Mouse (Mus musculus) heart, postnatal 36 days (tissue): ENCODE data around the gene Pttg1ip. TPM values are rescaled to one million over a fixed set of nuclear protein-coding genes. Genes with fewer than 3 reads are reported as not detected.

Source experiments
- DNase-seq, 2 experiments: peaks; one replicate each; pipeline ENCODE4 v3.0.0; 2021 to 2022
- intact Hi-C: fragments of 180-260 bp; cut with DNase I; formaldehyde crosslinking; loops from one replicate; pipeline ENCODE4 v1.15.1; 2025
- total RNA-seq, 2 experiments: library from RNA; stranded (reverse); gene quantifications; 2 replicates each; pipeline ENCODE4 v1.2.3; 2021

Pttg1ip gene
- 100 to 1,000 TPM; 137 to 138 TPM for total RNA-seq

GRCm38 (mm10) chr10:77581408-77582284, at the start of gene Pttg1ip:
TSS of gene Pttg1ip (plus strand) at chr10:77581720.
- intact Hi-C loops, result loop anchor here (5.0 kb wide), 2 partner anchors 41 to 164 kb away; partner anchors contain the start of genes Adarb1 and Ube2g2
- peak; percentile 94 to 97 for DNase-seq

DNA sequence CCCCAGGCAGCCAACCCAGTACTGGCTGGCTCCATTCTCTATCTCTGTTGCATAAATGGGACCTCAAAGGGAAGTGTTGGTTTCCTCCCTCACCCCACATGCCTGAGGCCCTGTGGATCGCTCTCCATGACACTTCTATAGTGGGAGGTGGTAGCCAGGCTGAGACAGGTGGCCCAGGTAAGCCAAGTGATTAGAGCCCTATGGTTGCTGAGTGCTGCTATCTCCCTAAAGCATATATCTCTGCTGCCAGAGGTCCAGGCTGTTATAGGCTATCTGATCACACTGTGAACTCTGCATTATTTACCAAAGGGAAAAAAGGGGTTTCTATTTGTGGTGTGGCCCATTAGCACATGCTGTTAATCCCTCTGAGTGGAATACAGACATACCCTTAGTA, 49.5 kb upstream of the Pttg1ip start:
- intact Hi-C loops, result no loop called here
- no peak for DNase-seq

GRCm38 (mm10) chr10:77536727-77537126, 44.8 kb upstream of the Pttg1ip start:
- intact Hi-C loops, result no loop called here
- DNase-seq, result no peak

DNA sequence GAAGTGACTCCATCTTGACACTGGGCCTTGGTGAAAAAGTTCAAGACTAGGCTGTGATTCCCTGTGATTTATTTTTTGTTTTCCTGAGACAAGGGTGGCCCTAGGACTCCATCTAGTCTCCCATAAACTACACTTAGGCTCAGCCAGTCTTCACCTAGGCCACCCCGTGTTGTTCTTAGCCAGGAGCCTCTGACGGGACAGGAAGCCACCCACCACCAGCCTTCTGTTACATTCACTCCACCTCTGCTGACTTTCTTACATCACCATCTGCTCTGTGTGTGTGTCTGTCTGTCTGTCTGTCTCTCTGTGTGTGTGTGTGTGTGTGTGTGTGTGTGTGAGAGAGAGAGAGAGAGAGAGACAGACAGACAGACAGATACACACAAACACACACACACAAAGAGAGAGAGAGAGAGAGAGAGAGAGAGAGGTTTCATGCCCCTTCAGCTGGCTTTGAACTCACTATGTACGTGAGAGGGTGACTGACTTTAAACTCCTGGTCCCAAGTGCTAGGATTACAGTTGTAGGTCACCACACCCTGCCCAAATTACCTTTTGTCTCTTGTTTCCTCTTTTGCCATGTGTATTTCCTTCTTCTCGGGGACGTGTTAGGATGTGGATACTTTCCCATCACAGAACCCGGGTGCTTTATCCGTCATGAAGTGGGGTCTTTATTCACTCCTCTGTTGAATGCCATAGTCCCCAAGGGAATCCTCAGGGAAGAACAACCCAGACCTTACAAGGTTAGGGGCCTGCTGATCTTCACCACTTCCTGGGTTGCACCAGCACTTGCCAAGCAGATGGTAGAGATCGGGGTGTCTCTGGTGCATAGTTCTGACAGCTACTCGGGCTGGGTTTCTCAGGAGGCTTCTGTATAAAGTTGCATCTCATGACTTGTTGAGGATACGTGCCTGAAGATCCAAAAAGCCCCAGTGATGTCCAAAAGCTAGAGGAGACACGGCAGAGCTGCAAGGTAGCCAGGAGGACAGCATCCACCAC, 44.0 kb upstream of the Pttg1ip start:
- intact Hi-C loops, result no loop called here
- DNase-seq, result no peak

DNA sequence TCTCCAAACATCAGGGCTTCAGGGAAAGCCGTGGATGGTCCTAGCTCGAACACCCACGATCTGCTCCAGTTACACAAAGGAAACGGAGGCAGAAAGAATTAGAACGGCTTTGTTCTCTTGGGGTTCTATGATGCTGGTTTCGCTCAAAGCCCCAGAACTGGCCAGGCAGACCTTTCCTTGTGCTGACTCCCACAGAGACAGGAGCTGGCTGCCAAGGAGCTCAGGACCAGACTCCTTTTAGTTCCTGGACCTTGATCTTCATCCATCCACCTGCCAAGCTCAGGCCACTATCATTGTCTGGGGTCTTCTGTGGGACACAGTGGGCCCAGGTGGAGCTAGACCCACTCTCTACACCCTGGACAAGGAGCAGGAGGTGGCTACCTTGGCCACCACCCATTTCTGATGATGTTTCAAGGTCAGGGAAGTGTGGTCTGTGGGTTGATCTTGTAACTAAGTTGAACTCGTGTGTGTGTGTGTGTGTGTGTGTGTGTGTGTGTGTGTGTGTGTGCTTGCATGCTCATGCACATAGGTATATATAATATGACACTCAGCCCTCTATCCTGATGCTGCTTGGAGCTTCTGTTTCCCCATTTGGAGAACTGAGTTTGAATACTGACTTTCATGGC, 42.1 kb upstream of the Pttg1ip start:
- intact Hi-C loops, result no loop called here
- DNase-seq, result no peak

DNA sequence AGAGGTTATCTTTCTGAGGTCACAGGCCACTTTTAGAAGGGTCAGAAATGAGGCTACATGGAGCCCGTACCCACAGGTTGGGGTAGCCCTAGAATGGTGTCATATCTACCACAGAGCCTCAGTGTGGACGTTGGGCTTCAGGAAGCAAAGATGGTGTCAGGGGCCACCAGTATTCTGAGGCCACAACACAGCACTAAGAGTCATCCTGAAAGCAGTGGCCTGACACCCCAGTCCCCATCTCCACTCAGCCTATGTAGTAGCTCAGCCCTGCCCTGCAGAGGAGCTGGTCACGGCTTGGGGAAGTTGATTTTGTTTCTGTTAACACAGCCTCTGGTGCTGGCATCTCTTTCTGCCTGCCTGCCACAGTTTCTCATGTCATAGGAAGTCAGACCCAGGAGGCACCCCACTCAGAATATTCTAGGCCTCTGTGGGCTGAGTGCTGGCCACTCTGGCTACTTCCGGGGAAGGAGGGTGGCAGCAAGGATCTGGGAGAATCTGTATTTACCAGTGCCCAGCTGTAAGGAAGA, 40.9 kb upstream of the Pttg1ip start:
- intact Hi-C loops, result no loop called here
- no peak for DNase-seq

DNA sequence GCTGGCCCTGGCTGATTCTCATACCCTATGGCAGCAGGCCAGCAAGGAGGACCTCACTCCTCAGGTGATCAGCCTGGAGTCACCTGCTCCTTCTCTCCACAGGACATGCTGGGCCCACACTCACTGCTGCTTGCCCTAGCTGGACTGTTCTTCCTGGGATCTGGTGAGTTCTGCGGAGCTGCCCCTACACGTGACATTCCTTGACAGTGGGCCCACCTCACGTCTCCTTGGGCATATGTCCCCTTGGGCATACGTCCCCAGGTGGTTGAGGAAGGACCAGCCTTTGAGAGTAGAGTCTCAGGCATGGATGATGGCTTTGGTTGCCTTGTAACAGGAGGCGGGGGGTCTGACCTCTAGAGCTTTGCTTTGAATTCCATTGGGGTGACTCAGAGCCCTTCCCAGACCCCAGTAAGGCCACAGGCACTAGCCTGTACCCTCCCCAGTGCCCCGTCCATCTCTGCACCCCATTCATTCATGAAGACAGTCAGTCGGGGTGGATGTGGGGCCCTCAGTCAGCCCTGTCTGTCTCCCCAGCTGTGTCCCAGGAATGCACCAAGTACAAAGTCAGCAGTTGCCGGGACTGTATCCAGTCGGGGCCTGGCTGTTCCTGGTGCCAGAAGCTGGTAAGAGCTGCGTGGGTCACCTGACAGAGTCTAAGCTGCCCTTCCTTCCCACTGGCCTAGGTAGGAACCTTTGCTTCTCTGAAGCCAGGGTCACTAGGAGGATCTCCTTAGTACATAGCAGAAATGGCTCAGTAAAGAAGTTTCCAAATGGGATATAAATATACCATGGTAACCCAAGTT, 39.5 kb upstream of the Pttg1ip start:
- intact Hi-C loops, result no loop called here

DNA sequence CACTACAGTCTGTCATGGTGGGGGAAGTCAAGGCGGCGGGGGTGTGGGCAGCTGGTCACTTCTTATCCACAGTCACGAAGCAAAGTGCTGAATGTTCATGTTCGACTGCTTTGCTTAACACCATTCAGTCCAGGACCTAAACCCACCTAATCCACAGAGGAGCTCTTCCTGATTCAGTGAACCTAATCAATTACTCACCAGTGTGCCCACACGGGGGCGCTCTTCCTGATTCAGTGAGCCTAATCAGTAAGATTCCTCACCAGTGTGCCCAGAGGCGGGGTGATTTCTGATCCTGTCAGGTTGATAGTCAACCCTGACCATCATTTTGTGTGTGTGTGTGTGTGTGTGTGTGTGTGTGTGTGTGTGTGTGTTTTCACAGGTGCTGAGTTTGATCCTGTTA, 38.3 kb upstream of the Pttg1ip start:
- intact Hi-C loops, result no loop called here
- no peak for DNase-seq

More for the DNA sequence above, 39.5 kb upstream of the Pttg1ip start:
- no peak for DNase-seq

- intact Hi-C loops, result no loop called here
- DNase-seq, result peak; percentile 80 to 81
Observed at GRCm38 (mm10) chr10:77544916-77545315, 36.6 kb upstream of the Pttg1ip start.

DNA sequence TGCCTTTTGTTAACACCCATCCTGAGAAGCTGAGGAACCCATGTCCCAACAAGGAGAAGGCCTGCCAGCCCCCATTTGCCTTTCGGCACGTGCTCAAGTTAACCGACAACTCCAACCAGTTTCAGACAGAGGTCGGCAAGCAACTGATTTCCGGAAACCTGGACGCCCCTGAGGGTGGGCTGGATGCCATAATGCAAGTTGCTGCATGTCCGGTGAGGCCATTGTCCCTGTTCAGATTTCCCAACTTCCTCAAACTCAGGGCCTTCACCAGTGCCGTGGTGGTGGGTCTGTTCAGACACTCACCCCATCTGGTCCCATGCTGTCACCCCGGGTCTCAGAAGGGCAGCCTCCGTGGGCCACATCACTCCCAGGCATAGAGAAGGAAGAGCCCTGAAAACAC, 32.9 kb upstream of the Pttg1ip start:
- intact Hi-C loops, result no loop called here
- no peak for DNase-seq

- DNase-seq, result peak in 1 of 2 experiments; percentile 24
- intact Hi-C loops, result no loop called here
Observed at GRCm38 (mm10) chr10:77550874-77551273, 30.6 kb upstream of the Pttg1ip start.

GRCm38 (mm10) chr10:77552162-77552561, 29.4 kb upstream of the Pttg1ip start:
- intact Hi-C loops, result no loop called here
- DNase-seq, result no peak

GRCm38 (mm10) chr10:77553285-77553684, 28.2 kb upstream of the Pttg1ip start:
- DNase-seq, result no peak
- intact Hi-C loops, result no loop called here

DNA sequence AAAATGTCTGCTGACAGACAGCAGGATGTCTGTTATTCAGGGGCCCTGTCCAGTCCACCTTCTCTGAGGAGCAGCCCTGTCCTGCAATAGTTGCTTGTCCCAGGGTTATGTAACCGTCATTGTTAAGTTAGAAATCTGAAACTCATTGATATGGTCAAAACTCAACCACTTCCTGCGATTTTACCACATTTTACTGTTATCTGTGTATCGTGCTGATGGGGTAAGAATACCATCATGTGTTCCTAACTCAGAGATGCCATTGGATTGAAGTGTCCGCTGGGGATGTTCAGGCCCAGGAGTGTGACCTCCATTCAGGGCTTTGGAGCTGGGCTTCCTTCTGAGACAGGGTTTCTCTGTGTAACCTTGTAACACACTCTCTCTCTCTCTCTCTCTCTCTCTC, 26.6 kb upstream of the Pttg1ip start:
- intact Hi-C loops, result no loop called here
- DNase-seq, result no peak

DNA sequence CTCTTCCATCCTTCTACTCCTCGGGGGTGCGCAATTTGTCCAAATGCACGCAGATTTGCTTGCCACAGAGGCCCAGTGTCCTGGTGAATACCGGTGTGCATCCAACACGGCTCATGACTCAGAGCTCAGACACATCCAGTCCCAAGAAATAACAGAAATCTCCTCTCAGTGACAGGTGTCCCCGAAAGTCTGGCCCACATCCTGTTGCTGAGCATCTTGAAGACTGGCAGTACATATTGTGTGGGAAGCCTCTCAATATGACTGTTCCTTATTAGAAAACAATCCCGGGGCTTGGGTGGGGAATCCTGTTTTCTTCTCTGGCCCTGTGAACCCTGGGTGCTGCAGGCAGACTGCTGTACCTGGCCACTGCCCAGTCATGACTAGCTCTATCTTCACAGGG, 24.9 kb upstream of the Pttg1ip start:
- intact Hi-C loops, result no loop called here
- DNase-seq, result no peak

DNA sequence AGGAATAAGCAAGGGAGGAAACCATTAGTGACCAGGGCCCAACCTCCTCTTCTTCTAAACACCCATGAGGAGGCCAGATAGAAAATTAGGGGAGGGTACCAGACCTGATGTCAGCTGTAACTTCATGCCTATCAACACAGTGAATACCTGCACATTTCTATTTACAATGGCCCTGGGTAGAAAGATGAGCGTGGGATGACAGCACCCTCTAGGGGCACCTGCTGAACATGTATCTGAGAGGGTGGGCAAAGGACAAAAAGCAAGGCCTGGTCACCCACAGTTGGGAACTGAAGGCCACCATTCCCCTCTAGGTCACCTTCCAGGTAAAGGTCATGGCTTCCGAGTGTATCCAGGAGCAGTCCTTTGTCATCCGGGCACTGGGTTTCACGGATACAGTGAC, 23.9 kb upstream of the Pttg1ip start:
- intact Hi-C loops, result no loop called here
- no peak for DNase-seq

DNA sequence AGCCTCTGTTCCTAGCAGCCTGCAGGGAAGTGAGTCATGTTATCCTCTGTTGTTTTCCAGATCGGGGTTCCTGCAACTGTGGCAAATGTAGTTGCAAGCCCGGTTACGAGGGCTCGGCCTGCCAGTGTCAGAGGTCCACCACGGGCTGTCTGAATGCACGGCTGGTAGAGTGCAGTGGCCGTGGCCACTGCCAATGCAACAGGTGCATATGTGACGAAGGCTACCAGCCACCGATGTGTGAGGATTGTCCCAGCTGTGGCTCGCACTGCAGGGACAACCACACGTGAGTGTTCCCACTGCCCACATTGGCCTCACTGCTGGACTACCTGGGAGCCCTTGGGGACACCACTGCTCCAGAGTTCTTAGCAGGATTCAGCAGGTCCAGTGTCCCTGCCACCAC, 21.4 kb upstream of the Pttg1ip start:
- no peak for DNase-seq
- intact Hi-C loops, result loop anchor here (10.0 kb wide), 1 partner anchor 415 kb away; no protein-coding TSS in a partner anchor

- no peak for DNase-seq
- intact Hi-C loops, result loop anchor here (10.0 kb wide), 1 partner anchor 416 kb away; no protein-coding TSS in a partner anchor
Observed at GRCm38 (mm10) chr10:77560830-77561229, 20.7 kb upstream of the Pttg1ip start.

- intact Hi-C loops, result loop anchor here (10.0 kb wide), 1 partner anchor 417 kb away; no protein-coding TSS in a partner anchor
- DNase-seq, result no peak
Observed at GRCm38 (mm10) chr10:77561508-77561907, 20.0 kb upstream of the Pttg1ip start.
